Mouse (Mus musculus): ENCODE data around the gene Rpp40. TPM values are rescaled to one million over a fixed set of nuclear protein-coding genes. Genes with fewer than 3 reads are reported as not detected.

Gene Rpp40
- total RNA-seq, 2 experiments from 2014 or later: 6.7 to 7.5 TPM

- no peak for DNase-seq (ENCODE audit: extremely low spot score in 1 of 2, low spot score in 1 of 2)
Measured at GRCm38 (mm10) chr13:35852851-35853575, 53.1 kb downstream of the Rpp40 start.

- no peak for DNase-seq (ENCODE audit: extremely low spot score in 1 of 2, low spot score in 1 of 2)
Measured at GRCm38 (mm10) chr13:35851581-35851980, 54.6 kb downstream of the Rpp40 start.

- no peak for DNase-seq (ENCODE audit: extremely low spot score in 1 of 2, low spot score in 1 of 2)
Measured at GRCm38 (mm10) chr13:35848694-35849093, 57.5 kb downstream of the Rpp40 start.

GRCm38 (mm10) chr13:35845306-35845705, 60.9 kb downstream of the Rpp40 start:
- no peak for DNase-seq (ENCODE audit: extremely low spot score in 1 of 2, low spot score in 1 of 2)

Other genes with a start within 250 kb of the Rpp40 start
- gene Cdyl, start 246.5 kb downstream of the Rpp40 start, total RNA-seq (2021): 10 to 100 TPM; 22.5 to 24.2 TPM
- gene Ppp1r3g, start 52.5 kb upstream of the Rpp40 start, total RNA-seq (2021): 10 to 100 TPM; 10.7 to 15.7 TPM
- 10 to 100 TPM; 33.8 to 37.6 TPM for gene Fars2, start 211.1 kb upstream of the Rpp40 start, total RNA-seq (2021)
- gene Lyrm4, start 211.2 kb upstream of the Rpp40 start, total RNA-seq (2021): 10 to 100 TPM; 20.8 to 21.7 TPM

Data from layer of hippocampus, postnatal 25 days (tissue).